In the genomic region with DNA sequence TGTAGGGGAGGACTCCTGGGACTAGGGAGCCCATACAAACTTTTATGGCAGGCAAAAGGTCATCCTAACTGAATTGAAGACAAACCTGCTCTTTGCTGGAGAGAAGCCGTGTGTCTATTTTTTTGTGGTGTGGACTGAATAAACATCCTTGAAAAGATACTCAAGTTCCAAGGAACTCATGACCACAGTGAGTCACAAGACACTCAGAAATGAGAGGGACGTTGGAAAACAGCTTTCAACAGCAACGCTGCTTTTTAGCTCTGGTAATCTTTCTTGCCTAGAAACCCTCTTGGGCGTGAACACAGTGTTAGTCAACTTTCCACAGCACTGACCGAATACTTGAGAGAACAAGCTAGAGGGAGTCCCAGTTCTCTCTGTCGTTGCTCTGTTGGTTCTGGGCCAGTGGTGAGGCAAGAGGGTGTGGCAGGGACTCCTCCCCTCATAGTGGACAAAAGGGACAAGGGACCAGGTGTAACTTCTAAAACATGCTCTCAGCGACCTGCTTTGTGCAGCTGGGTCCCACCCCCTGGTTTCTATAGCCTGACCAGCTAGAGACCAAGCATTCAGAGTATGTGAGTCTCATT, we compare ENCODE assay signal across 10 mouse cellular contexts. TPM values are rescaled to one million over a fixed set of nuclear protein-coding genes. Genes with fewer than 3 reads are reported as not detected.
DNase-seq lines count a peak whose midpoint lies in the region; ATAC-seq and TF ChIP-seq lines count a peak whose summit lies in the region.
"Had no signal": no experiment of that assay in that cellular context is flagged by ENCODE, and none has a peak within 500 bp of the region (broad histone marks: within the 10 kb centered on the region; RNA-seq: fewer than 3 reads in every experiment).

No protein-coding gene starts in this region.

- 58% methylated on average over 7 of the region's 7 CpGs for WGBS in heart, embryonic 12.5 days
- WGBS in intestine, embryonic 15.5 days = 38% methylated on average over 7 of the region's 7 CpGs
- 7% methylated on average over 7 of the region's 7 CpGs for WGBS in small intestine, adult 2 months

- H3K27me3 ChIP-seq in heart, embryonic 12.5 days (replicated peaks) = no peaks in the 10 kb centered on the region
- H3K27me3 ChIP-seq in MEL (ENCODE audit: control insufficient read depth in 1 of 2, insufficient read depth in 2 of 2, low read length in 2 of 2) = peaks cover 0 to 1% of the 10 kb centered on the region in 2 experiments; a peak in 1 of 4 replicates
- no peaks in the 10 kb centered on the region for H3K27me3 ChIP-seq in intestine, embryonic 15.5 days (replicated peaks)
- H3K27me3 ChIP-seq in small intestine, adult 2 months (ENCODE audit: control insufficient read depth, insufficient read depth, low read length) = no peaks in the 10 kb centered on the region
- H3K27me3 ChIP-seq: neural tube, embryonic 15.5 days had no signal

- H3K79me2 ChIP-seq in MEL (ENCODE audit: control insufficient read depth, insufficient read depth, low read length, poor library complexity) = no peaks in the 10 kb centered on the region

- H3K27ac ChIP-seq in heart, embryonic 12.5 days (ENCODE audit: poor library complexity, severe bottlenecking) = no peak overlapping the region
- H3K27ac ChIP-seq in MEL (ENCODE audit: control insufficient read depth, low read depth, low read length) = no peak overlapping the region
- peak overlapping the region; percentile 44 for H3K27ac ChIP-seq in intestine, embryonic 15.5 days
- peak overlapping the region; percentile 37; the same call in 1 of the 2 replicates for H3K27ac ChIP-seq in small intestine, adult 2 months (ENCODE audit: insufficient read depth, low read depth, low read length)
- H3K27ac ChIP-seq: neural tube, embryonic 15.5 days had no signal

- no peak for ATAC-seq in heart, embryonic 12.5 days (ENCODE audit: insufficient number of reproducible peaks, low FRiP score)
- ATAC-seq in intestine, embryonic 15.5 days = peak; percentile 82

- H3K9ac ChIP-seq in heart, embryonic 12.5 days = no peak overlapping the region
- H3K9ac ChIP-seq in MEL (ENCODE audit: control insufficient read depth, low read depth, low read length, poor library complexity, severe bottlenecking) = no peak overlapping the region
- H3K9ac ChIP-seq in intestine, embryonic 15.5 days = no peak overlapping the region
- H3K9ac ChIP-seq: neural tube, embryonic 15.5 days had no signal

- H3K36me3 ChIP-seq in heart, embryonic 12.5 days = no peaks in the 10 kb centered on the region
- no peaks in the 10 kb centered on the region for H3K36me3 ChIP-seq in MEL (ENCODE audit: control insufficient read depth in 1 of 2, insufficient read depth in 2 of 2, low read length in 2 of 2)
- no peaks in the 10 kb centered on the region for H3K36me3 ChIP-seq in intestine, embryonic 15.5 days
- no peaks in the 10 kb centered on the region for H3K36me3 ChIP-seq in small intestine, adult 2 months (ENCODE audit: control insufficient read depth, insufficient read depth, low read length)
- H3K36me3 ChIP-seq: neural tube, embryonic 15.5 days had no signal

- TF ChIP-seq CTCF in MEL (IDR thresholded peaks at IDR 0.05 in 2 of 3, conservative IDR thresholded peaks at IDR 0.05 in 1 of 3; ENCODE audit: control insufficient read depth in 1 of 3, insufficient read depth in 1 of 3, low read depth in 2 of 3, low read length in 3 of 3, poor library complexity in 1 of 3, severe bottlenecking in 1 of 3) = no peak
- TF ChIP-seq CTCF in small intestine, adult 2 months (IDR thresholded peaks at IDR 0.05; ENCODE audit: extremely low read depth, insufficient read length, insufficient replicate concordance, low read depth, low read length) = no peak

- peak in 1 of 2 experiments; percentile 28; a peak in 1 of 4 replicates for TF ChIP-seq EP300 in MEL (IDR thresholded peaks at IDR 0.05; ENCODE audit: low read depth in 1 of 2, low read length in 2 of 2)

- no peak overlapping the region for H3K4me2 ChIP-seq in heart, embryonic 12.5 days
- no peak overlapping the region for H3K4me2 ChIP-seq in intestine, embryonic 15.5 days (replicated peaks)
- H3K4me2 ChIP-seq: neural tube, embryonic 15.5 days had no signal

- TF ChIP-seq RAD21 in MEL (IDR thresholded peaks at IDR 0.05; ENCODE audit: low read depth, low read length) = no peak

- H3K4me3 ChIP-seq in heart, embryonic 12.5 days = no peak overlapping the region
- H3K4me3 ChIP-seq in MEL (ENCODE audit: control insufficient read depth in 1 of 2, insufficient read depth in 1 of 2, low read depth in 2 of 2, low read length in 2 of 2) = no peak overlapping the region
- H3K4me3 ChIP-seq in intestine, embryonic 15.5 days (replicated peaks) = no peak overlapping the region
- H3K4me3 ChIP-seq in small intestine, adult 2 months (ENCODE audit: low read depth, low read length) = no peak overlapping the region
- H3K4me3 ChIP-seq: neural tube, embryonic 15.5 days had no signal

- peak; percentile 66 to 71 for DNase-seq in heart, adult 18-20 months
- peak; percentile 40 for DNase-seq in MEL (ENCODE audit: low read depth, low spot score)
- DNase-seq in layer of hippocampus, adult 11-12 months (ENCODE audit: low spot score) = no peak
- no peak for DNase-seq in frontal cortex, postnatal 10 days (ENCODE audit: low spot score in 2 of 2)
- DNase-seq in spleen, postnatal 4 days (ENCODE audit: low spot score in 2 of 2) = no peak
- DNase-seq: gastrocnemius, postnatal 25 days had no signal

- H3K9me3 ChIP-seq in heart, embryonic 12.5 days (replicated peaks) = no peaks in the 10 kb centered on the region
- no peaks in the 10 kb centered on the region for H3K9me3 ChIP-seq in MEL (replicated peaks; ENCODE audit: insufficient read depth, low read length)
- no peaks in the 10 kb centered on the region for H3K9me3 ChIP-seq in intestine, embryonic 15.5 days
- H3K9me3 ChIP-seq: neural tube, embryonic 15.5 days had no signal

- no peak for TF ChIP-seq POLR2A in MEL (IDR thresholded peaks at IDR 0.05; ENCODE audit: control insufficient read depth in 1 of 2, insufficient read depth in 1 of 2, low read depth in 1 of 2, low read length in 2 of 2, poor library complexity in 1 of 2)
- no peak for TF ChIP-seq POLR2A in small intestine, adult 2 months (IDR thresholded peaks at IDR 0.05; ENCODE audit: low read depth, low read length)

- H3K4me1 ChIP-seq in heart, embryonic 12.5 days (replicated peaks) = no peaks in the 10 kb centered on the region
- no peaks in the 10 kb centered on the region for H3K4me1 ChIP-seq in MEL (ENCODE audit: control insufficient read depth in 1 of 2, insufficient read depth in 2 of 2, low read length in 2 of 2)
- 0 out of 2 replicates have a peak, but pooled peaks cover 4% of the 10 kb centered on the region for H3K4me1 ChIP-seq in intestine, embryonic 15.5 days (replicated peaks)
- H3K4me1 ChIP-seq in small intestine, adult 2 months (ENCODE audit: control insufficient read depth, insufficient read depth, insufficient read length, low read length) = peaks cover 7% of the 10 kb centered on the region; the same call in 1 of the 2 replicates
- H3K4me1 ChIP-seq: neural tube, embryonic 15.5 days had no signal

TF ChIP-seq in MEL, 35 proteins besides CTCF, POLR2A, EP300 and RAD21:
- TF ChIP-seq ZKSCAN1 (IDR thresholded peaks at IDR 0.05; ENCODE audit: low read depth, low read length) = no peak
- TF ChIP-seq POLR2AphosphoS2 (IDR thresholded peaks at IDR 0.05; ENCODE audit: low read length) = no peak
- peak; percentile 39 for TF ChIP-seq TAL1 (IDR thresholded peaks at IDR 0.05; ENCODE audit: low read length)
- no peak for TF ChIP-seq NELFE (IDR thresholded peaks at IDR 0.05; ENCODE audit: low read depth, low read length)

RNA-seq across cellular contexts. Expression of a gene that starts 52.8 kb away (rescaled TPM):
- total RNA-seq in heart, adult 18-20 months (2021) = 10 to 100 TPM; 32.5 to 36.9 TPM
- 119 and 124 TPM in 2 replicates for polyA plus RNA-seq in heart, embryonic 12.5 days (2016; fragmentation: Nextera tagmentation; extraction: Ambion mirVana)
- total RNA-seq in MEL (2012; rRNA removed) = 43.0 and 48.7 TPM in 2 replicates
- 10 to 100 TPM in 1 of 2 experiments, not detected in 1; 88.7 TPM for polyA plus RNA-seq in MEL (2012; ENCODE audit: insufficient read depth in 1 of 2, insufficient read length in 2 of 2, low read depth in 1 of 2, low replicate concordance in 2 of 2, missing spikeins in 1 of 2)
- 232 and 235 TPM in 2 replicates for polyA plus RNA-seq in intestine, embryonic 15.5 days (2015; fragmentation: Nextera tagmentation; extraction: Ambion mirVana)
- 95.0 and 368 TPM in 2 replicates for polyA plus RNA-seq in small intestine, adult 2 months (2012; rRNA removed)

Comparison
In these comparisons a context has a peak if more than half of its experiments do, and no peak if none do; other contexts are left out.
1. DNase-seq: peak in heart, adult 18-20 months (2 of 2) and MEL (single experiment); none in layer of hippocampus, adult 11-12 months (single experiment), frontal cortex, postnatal 10 days (0 of 2) and spleen, postnatal 4 days (0 of 2).
2. H3K27ac ChIP-seq: peak in intestine, embryonic 15.5 days (single experiment) and small intestine, adult 2 months (single experiment); none in heart, embryonic 12.5 days (single experiment) and MEL (single experiment).